Mouse (Mus musculus): ENCODE results near the gene March2. TPM values are rescaled to one million over a fixed set of nuclear protein-coding genes. Genes with fewer than 3 reads are reported as not detected.

March2 gene
- total RNA-seq, 2 experiments from 2014 or later: 83.5 to 84.8 TPM

DNA sequence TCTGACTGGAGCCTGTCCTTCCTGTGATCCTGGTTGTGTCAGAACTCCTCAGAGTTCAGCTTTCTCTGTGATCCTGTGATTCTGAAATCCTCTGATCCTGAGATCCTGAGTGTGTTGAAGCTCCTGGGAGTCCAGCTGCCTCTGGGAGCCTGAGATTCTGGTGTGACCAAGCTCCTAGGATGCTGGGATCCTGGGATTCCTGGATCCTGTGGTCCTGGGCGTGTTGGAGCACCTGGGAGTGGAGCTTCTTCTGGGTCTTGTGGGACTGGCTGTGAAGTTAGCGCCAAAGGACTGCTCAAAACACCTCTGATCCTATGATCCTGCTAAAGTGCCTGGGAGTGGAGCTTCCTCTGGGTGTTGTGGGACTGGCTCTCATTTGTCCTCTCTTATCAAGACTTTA, 9.9 kb upstream of the March2 start:
- intact Hi-C loops (cut with DNase I): loop anchor here (5.0 kb wide), 1 partner anchor 74 kb away; no protein-coding TSS in a partner anchor
- DNase-seq (ENCODE audit: low spot score in 2 of 2): no peak

DNA sequence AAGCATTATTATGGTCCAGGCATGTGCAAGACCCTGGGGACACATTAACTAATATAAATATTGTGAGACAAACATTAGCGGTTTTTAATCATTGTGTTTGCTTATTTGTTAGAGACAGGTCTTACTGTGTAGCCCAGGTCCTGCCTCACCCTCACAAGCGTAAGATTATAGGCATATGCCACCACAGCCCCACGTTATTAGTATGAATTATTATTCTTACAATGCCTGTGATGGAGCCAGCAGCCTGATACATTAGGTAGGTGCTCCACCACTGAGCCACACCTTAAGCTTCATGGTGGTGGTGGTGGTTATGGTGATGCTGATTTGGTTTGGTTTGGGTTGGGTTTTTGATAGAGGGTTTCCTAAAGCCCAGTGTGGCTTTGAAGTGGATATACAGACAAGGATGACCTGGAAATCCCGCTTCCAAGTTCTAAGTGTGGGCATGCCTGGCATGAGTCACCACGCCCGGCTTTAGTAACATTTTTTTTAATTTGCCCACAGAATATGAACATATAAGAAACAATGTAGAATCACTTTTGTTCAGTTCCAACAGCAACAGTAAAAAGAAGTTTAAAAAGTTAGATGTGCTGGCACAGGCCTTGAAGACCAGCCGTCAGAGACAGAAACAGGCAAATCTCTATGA, 1.4 kb upstream of the March2 start:
- DNase-seq (ENCODE audit: low spot score in 2 of 2): no peak
- intact Hi-C loops (cut with DNase I): no loop called here

DNA sequence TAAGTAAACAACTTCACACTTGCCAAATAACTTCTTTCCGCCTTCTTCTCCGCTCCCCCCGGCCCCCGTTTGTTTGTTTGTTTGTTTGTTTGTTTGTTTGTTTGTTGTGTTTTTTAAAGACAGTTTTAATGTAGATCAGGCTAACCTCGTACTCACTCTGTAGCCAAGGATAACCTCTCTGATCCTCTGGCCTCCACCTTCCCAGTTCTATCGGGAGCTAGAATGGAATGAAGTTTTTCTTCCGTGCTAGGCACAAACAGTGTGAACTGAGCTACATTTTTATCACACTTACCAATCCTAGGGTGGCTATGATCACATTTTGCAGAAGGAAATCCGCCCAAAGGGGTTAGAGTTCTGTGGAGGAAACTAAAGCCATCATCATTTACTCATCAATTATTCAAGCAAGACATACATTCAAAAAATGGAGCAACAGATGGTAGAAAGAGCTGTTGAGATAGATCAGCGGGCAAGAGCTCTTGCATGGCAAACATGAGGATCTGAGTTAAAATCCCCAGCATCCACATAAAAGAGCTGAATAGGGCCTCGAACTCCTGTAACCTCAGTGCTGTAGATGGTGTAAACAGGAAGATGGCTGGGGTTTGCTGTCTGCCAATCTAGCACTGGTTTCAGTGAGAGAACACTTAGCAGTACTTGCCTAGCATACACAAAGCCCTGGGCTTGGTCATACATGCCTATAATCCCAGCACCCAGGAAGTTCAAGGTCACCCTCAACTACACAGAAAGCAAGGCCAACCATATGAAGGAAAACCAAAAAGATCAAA, 665 bp upstream of the March2 start:
- intact Hi-C loops (cut with DNase I): no loop called here
- DNase-seq (ENCODE audit: low spot score in 2 of 2): no peak

DNA sequence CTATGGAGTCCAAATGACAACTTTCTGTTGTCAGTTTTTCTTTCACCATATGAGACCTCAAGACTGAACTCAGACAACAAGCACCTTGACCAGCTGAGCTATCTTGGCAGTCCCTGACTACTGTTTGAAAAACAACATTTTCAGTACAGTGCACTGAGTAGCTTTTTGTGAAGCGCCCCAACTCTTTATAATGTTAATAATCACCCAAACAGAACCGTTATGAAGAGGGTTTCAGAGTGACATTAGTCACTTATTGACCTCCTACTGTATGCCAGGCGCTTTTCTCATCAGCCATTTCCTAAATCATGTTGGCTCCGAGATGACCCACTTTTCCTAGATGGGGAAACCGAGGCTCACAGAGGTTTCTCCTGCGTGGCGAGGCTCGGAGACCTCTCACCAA, 488 bp downstream of the March2 start:
- intact Hi-C loops (cut with DNase I): no loop called here
- no peak for DNase-seq (ENCODE audit: low spot score in 2 of 2)

DNA sequence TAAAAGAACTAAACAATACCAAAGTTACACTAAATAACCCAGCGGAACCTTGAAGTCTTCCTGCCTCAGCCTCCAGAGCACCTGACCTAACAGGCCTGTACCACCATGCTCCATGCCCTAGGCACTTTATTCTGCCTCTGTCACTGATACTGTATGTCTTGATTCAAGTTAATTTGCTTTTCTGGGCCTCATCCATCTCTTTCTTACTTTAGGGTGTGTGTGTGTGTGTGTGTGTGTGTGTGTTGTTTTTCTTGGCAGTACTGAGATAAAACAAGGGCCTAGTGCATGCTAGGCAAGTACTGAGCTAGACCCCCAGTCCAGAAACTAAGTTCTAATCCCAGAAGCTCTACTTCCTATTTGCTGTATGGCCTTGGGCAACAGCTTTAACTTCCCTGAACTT, 1.2 kb downstream of the March2 start:
- intact Hi-C loops (cut with DNase I): no loop called here
- DNase-seq (ENCODE audit: low spot score in 2 of 2): no peak

DNA sequence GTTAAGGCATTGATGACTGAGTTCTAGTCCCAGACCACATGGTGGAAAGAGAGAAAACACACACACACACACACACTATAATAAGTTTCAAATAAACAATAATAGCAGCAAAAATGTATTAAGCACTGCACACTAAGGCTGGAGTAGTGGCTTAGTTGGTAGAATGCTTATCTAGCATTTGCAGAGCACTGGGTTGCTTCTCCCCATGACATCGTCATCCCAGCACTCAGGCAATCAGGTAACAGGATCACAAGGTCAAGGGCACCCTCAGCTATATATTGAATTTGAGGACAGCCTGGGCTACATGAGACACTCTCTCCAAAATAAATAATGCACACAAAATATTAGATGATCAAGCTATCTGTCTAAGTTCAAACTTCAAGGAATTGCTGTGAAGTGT, 3.7 kb downstream of the March2 start:
- intact Hi-C loops (cut with DNase I): no loop called here
- no peak for DNase-seq (ENCODE audit: low spot score in 2 of 2)

DNA sequence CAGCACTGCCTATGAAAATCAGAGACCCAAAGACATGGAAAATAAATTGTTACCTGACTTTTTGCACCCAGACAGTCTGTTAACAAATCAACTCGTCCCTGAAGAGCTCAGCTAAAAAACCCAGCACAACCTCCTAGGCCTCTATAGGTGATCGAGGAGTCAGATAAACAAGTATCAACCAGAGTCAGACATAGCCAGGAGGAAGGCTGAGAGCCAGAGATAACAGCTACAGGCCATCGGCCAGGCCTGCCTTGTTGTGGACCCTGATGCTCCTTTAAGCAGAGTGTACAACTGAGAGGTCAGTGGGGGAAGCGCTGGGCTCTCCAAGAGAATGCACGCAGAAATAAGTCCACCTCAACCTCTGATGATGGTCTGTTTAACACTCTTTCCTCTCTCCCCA, 5.2 kb downstream of the March2 start:
- intact Hi-C loops (cut with DNase I): no loop called here
- no peak for DNase-seq (ENCODE audit: low spot score in 2 of 2)

DNA sequence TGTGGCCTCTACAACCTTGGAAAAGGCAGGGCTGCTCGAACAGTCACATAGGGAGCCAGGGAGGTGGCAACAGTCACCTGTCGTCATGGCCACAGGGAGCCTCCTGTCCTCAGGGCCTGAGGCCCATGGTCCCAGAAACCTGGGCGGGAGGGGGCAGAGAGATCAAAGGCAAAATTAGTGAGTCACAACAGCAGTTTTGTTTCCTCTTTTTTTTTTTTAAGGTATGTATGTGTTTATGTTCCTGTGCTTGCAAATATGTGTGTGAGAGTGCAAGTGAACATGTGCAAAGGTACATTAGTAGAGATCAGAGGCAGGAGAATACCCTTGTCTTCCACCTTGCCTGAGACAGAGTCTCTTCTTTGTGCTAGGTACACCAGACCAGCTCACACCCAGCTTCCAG, 8.6 kb downstream of the March2 start:
- intact Hi-C loops (cut with DNase I): no loop called here
- no peak for DNase-seq (ENCODE audit: low spot score in 2 of 2)

DNA sequence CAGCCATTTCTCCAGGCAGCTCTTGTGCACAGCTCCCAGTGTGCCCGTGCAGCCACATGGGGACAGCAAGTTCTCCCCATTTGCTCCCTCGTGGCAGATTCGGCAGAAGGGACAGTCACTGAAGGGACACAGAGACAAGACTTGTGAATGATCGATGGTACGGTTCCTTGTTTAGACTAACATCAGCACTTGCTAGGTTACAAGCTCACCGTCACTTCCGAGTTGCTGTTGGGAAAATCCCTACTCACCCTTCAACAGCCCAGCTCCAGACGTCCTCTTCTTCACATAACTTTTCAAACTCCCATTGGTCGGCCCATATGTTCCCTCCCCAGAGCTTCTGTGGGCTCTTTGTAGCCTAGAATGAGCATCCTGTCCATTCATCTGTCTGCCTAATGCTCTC, 15.4 kb downstream of the March2 start:
- no peak for DNase-seq (ENCODE audit: low spot score in 2 of 2)
- intact Hi-C loops (cut with DNase I): no loop called here

DNA sequence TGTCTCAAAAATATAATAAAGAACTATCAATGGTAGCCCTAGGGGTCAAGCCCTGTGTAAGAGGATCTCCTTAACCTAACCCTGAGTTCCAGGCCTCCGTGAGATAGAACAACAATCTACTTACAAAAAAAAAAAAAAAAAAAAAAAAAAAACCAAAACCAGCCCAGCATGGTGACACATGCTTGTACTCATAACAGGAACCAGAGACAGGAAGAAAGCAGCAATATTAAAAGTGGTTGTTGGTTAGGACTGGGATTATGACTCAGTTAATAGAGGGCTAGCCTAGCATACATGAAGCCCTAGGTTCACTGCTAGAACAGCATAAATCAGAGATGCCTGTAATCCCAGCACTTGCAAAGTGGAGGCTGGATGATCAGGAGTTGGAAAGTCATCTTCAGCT, 16.3 kb downstream of the March2 start:
- no peak for DNase-seq (ENCODE audit: low spot score in 2 of 2)
- intact Hi-C loops (cut with DNase I): no loop called here

DNA sequence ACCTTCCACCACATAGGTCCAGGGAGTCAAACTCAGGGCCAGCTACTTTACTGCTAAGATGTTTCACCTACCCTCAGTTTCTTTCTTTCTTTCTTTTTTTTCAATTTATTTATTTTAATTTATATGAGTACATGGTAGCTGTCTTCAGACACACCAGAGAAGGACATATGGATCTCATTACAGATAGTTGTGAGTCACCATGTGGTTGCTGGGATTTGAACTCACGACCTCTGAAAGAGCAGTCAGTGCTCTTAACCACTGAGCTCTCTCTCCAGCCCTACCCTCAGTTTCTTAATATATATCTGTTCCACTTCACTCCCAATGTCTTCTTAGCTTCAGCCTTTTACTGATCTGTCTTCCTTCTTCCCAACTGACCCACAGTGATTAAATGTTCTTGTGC, 23.0 kb downstream of the March2 start:
- DNase-seq (ENCODE audit: low spot score in 2 of 2): no peak
- intact Hi-C loops (cut with DNase I): no loop called here

DNA sequence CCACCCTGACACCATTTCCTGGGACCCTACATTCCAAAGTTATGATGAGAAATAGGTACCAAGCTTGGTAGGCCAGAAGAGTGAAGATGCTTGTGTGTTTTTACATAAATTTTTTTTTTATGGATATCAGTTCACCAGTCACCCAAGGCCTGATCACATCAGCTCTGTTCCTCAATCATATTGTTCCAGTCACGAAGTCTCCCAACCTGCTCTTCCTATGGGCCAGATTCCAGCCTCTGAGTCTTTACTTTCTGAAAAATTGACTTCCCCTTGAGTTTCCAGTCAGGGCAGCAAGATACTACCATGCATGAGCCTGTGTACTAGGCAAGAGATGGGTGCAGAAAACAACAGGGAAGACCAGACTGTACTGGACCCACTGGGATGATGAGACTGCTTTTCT, 31.7 kb downstream of the March2 start, which contains the start of gene Hnrnpm:
TSS of gene Hnrnpm (minus strand) at position 101 of the 400 bp plus-strand sequence.
- no peak for DNase-seq (ENCODE audit: low spot score in 2 of 2)
- intact Hi-C loops (cut with DNase I): no loop called here

DNA sequence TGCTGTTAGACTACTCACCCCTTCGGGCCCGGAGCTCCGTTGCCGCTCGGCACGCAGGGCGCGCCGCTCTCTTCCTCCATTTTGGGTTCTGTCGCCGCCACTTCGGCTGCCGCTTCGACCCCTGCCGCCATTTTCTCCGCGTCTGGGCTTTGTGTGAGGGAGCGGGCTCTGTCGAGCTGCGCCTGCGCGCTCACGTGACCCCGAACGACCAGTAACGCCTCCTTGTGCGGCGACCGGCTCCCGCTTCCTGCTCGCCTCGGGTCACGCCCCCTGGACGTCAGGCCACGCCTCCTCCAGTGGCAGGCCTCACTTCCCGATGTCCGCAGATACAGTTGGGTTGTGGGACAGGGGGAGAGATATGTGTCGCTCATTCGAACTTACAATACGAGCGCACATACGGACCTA, 33.2 kb downstream of the March2 start:
- intact Hi-C loops (cut with DNase I): no loop called here
- peak; percentile 97 to 98 for DNase-seq (ENCODE audit: low spot score in 2 of 2)

DNA sequence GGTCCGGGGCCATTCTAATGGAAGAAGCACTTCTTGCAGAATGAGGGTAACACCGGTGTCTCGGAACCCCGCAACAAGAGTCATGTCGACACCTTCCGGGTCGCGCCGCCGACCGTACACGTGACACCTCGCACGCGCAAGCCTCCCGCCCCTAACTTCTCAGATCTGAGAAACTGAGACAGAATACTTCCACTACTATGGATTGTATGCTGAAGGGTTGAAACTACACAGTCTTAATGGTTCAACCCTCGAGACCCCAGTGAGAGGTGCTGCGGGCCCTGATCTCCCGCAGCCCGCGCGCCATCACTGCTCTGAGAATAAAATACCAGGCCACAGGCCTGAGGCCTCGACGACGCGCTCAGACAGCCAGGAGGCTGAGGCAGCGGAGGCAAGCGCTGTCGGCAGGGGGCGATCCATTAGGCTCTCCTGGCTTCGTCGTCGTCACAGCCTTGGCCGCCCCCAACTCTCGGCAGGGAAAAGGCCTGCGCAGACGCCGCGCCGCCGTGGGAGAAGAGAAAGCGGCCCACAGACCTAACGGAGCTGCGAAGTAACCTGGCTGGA, 33.7 kb downstream of the March2 start:
- intact Hi-C loops (cut with DNase I): no loop called here
- DNase-seq (ENCODE audit: low spot score in 2 of 2): peak; percentile 80 to 82

DNA sequence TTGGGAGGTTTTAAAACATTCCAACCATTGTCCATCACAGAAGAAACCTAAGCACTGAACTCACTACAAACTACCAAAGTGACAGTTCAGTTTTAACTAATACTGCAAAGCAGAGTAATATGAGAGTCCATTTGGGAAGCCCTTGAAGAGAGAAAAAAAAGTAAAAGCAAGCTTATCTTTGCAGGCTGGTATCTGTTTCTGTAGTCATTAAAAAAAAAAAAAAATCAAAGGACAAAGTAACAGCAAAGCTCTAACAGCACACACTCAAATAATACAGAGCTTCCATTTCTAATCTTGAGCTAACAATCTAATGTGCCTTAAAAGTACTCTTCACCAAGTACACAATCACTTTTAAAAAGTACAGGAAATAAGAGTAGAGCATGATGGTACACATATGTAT, 36.7 kb downstream of the March2 start:
- no peak for DNase-seq (ENCODE audit: low spot score in 2 of 2)
- intact Hi-C loops (cut with DNase I): no loop called here

DNA sequence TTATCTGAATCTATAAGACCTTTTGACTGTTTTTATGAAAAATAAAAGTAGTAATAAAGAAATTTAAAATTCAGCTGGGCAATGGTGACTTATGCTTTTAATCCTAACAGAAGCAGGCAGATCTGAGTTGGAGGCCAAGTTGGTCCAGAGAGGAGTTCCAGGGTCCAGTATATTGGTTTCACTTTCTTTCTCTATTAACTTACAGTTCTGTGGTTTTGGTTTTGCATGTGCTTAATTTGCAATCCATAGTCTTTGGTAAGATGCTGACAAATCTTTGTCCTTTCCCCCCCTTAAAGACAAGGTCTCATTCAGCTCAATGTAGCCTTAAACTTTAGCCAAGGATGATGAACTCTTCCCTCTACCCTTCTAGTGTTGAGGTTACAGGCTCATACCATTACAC, 39.7 kb downstream of the March2 start:
- no peak for DNase-seq (ENCODE audit: low spot score in 2 of 2)
- intact Hi-C loops (cut with DNase I): no loop called here

DNA sequence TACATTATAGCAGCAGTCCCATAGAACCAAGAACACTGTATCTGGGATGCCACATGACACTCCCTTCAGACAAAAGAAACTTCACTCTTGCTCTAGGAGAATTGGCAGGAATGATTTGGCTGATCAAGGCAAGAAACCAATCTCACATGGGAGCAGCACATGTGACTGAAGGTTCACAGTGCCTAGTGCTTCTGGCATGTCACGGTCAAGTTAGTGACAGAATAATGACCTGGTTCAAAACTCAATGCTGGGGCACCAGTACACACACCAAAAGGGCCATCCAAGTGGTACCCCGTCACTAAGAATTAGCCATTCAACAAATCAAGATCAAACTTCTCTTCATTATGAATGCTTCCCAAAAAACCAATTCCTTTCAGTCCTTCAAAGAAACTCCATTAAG, 42.4 kb downstream of the March2 start:
- intact Hi-C loops (cut with DNase I): no loop called here
- no peak for DNase-seq (ENCODE audit: low spot score in 2 of 2)

DNA sequence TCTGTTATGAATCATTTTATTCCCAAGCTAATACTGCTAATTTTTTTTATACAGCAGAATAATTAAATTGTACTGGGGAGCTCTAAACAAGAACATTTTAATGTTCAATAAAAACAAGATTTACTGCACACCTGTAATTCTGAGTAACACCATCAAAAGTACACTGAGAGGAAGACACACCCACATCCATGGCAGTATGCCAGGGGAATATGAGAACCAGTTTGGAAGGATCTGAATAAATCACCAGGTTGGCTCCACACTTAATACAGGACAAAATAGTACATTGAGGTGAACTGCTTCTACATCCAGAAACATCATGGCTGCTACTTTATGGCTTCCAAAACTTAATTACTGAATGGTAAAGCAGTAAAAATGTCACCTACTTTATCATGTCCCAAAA, 43.0 kb downstream of the March2 start:
- DNase-seq (ENCODE audit: low spot score in 2 of 2): no peak
- intact Hi-C loops (cut with DNase I): no loop called here

DNA sequence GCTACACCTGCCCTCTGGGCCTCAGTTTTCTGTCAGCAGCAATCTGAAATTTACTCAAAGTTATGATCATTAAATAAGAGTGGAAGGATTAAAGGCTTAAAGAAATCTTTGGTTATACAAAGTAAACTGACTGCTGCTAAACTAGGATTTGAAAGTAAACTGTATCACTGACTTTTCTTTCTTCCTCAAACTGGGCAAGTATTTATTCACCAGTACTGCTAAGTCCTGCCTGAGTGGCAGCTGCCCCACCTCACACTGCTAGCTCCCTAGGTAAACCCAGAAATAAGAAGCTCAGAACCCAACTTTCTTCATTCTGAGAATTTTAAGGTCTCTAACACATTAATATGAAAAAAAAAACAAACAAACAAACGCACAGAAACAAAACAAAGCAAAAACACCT, 44.6 kb downstream of the March2 start:
- intact Hi-C loops (cut with DNase I): no loop called here
- DNase-seq (ENCODE audit: low spot score in 2 of 2): no peak

DNA sequence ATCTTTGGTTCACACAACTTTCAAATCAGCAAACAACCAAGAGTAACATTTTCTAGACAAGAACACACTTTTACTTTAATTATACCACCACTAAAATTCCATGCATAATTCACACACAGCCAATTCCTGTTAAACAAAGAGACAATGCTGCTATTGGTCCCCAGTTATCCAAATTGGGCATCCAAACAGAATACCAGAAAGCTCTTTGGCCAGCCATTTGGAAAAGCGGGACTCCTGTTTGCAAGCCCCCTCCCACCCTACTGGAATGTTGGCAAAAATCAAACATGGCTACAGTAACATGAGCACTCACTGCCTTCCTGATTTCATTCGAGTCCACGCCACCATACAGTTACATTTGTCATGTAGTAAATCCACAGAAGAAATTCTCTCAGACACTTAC, 48.8 kb downstream of the March2 start:
- DNase-seq (ENCODE audit: low spot score in 2 of 2): no peak
- intact Hi-C loops (cut with DNase I): no loop called here

DNA sequence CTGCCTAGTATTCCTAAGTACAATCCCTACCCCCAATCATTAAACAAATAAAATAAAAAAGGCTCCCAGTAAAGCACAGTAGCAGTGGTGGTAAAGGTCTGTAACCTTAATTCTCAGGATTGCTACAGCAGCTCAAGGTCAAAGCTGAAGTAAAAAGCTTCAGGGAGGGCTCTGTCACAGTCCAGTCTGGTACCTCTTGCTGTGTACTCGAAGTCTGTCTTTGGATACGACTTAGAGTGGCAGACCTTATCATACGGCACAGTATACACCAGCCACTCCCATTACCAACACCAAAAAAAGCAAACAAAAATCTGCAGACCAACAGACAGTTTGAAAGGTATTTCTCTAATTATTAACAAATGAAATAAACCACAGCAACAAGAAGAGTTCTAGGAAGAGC, 51.7 kb downstream of the March2 start:
- no peak for DNase-seq (ENCODE audit: low spot score in 2 of 2)
- intact Hi-C loops (cut with DNase I): no loop called here

All from left cerebral cortex, postnatal 14 days (tissue).